Mouse (Mus musculus) retina, adult 2 months (tissue): ENCODE data around the gene Rab3gap1.

Source experiments
- DNase-seq: peaks from one replicate; pipeline ENCODE4 v3.0.0-alpha.2; 2012; ENCODE audit warnings: low read depth, low spot score

The Rab3gap1 gene

GRCm38 (mm10) chr1:127868300-127869261 is at the start of gene Rab3gap1:
TSS of gene Rab3gap1 (plus strand) at chr1:127868773.
- peak; percentile 78 for DNase-seq

DNA sequence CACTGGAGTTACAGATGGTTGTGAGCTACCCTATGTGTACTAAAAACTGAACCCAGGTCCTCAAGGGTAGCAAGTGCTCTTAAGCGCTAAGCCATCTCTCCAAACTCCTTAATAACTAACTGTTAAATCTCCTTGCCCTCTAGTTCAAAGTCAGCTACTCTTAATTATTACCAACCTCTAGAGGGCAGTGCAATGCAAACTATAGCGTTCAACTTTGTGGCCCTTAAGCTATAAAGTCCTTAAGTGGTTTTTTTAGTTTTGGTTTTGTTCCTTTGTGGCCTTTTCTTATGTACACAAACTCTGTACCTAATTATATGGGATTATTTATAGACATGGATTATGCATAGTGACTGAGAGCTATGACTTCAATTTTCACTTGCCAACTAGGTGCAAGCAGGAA is 41.2 kb upstream of the Rab3gap1 start:
- DNase-seq, result peak; percentile 43

DNA sequence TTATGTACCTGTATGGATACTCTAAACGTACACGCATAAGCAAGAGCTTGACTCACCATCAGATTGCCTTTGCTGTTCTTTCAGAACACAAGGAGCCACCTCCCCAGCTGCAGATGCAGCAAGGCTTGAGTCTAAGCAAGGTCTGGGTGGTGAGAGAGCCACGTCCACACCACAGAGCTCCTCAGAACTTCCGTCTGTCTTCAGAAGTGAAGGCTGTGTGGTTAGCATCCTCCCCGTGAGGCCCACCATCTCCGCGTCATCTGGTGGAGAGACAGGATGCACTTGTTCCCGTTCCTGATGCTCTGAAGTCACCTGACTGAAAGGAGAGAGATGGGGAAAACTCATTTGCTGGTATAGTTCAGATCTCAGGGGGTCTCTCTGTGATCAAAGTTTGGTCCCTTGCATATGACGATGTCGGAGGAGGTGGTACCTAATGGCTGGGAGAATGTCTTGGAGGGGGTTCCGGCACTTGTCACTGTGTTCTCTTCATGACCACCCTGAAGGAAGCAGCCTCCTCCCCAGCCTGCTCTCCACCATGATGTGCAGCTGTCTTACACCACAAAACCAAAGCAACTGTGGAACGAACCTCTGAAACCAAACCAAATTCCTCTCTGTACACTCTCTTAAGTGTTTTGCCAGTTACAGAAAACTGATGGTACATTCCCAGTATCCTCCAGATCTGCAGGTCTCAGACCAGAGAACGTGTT is 38.2 kb upstream of the Rab3gap1 start:
- no peak for DNase-seq

DNA sequence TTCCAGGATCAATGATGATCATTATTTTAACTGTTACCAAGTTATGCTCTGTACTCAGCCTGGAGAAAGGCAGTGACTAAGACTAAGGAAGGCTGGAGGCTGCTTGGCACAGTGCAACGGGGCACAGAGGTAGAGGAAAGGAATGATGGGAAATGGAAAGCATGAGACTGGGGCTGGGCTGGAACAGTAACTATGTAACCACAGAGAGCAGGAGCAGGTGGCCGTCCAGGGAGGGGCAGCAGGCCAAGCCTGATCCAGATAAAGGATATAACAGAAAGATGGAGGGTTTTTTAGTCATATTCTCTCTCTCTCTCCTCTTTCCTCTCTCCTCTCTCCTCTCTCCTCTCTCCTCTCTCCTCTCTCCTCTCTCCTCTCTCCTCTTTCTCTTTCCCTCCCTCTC is 34.9 kb upstream of the Rab3gap1 start:
- no peak for DNase-seq

- no peak for DNase-seq
These were observed 34.4 kb upstream of the Rab3gap1 start for GRCm38 (mm10) chr1:127834202-127834601.

GRCm38 (mm10) chr1:127836619-127837018 is 32.0 kb upstream of the Rab3gap1 start:
- DNase-seq, result no peak

DNA sequence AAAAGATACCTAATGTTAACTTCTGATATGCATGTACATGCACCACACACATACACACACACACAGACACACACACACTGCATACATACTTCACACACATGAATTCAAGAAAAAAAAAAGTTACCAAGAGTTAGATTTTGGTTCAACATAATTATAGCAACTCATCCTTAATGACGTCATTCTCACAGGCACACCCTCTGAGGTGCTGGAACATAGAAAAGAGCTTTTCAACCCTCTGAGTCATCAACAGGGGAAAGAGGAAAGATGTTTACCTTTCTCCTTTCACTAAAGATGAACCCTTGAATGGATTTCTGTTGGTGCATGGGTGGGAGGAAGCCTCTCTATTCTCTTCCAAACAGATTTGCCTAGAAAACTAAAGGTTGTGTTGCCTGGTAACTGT is 30.0 kb upstream of the Rab3gap1 start:
- DNase-seq, result no peak

DNA sequence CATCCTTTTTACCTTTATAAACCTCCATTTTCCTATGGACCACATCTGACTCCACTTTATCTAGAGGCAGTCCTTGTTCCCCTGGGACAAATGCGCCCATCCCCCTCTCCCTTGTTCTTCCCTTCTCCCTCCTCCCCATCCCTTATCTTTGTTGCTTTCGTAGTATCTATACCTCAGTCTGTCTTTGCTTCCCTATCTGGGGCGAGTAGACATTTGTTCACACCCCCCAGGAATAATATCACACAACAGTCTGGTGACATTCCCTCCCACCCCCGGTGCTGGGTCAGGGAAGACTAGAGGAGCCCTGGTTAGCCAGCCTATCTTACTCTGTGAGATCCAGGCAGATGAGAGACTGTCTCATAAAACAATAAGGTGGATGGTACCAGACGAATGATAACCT is 23.1 kb upstream of the Rab3gap1 start:
- no peak for DNase-seq

DNA sequence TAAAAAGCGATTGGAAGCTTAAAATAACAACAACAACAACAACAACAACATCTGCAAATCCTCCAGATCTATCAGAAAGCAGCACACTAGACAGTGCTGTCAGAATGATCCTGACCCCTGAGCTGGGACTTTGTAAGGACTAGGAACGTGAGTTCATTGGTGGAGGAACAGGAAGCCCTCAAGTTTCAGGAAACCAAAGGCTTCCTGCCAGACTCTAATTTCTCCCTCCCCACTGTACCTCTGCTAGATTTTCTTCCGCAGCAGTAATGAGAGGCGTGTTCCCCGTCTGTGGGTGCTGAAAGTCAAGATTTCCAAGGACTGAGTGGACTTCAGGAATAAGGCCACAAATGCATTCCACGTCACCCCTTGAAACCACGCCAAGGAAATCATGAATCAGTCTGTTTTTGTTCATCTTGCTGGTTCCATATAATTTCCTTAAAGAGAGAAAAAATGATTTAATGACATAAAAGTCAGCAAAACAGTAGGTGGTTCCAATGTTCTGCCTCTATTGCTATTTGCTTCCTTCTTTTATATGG is 18.4 kb upstream of the Rab3gap1 start:
- no peak for DNase-seq

- DNase-seq, result no peak
These were observed 13.9 kb upstream of the Rab3gap1 start, which contains the start of gene Map3k19 for GRCm38 (mm10) chr1:127854486-127855222. TSS of gene Map3k19 (minus strand) at chr1:127855031.

- DNase-seq, result no peak
These were observed 9.5 kb upstream of the Rab3gap1 start for GRCm38 (mm10) chr1:127858945-127859648.

- DNase-seq, result no peak
These were observed 8.7 kb upstream of the Rab3gap1 start for GRCm38 (mm10) chr1:127859799-127860400.

GRCm38 (mm10) chr1:127860492-127860891 is 8.1 kb upstream of the Rab3gap1 start:
- DNase-seq, result no peak

GRCm38 (mm10) chr1:127861900-127862299 is 6.7 kb upstream of the Rab3gap1 start:
- no peak for DNase-seq

GRCm38 (mm10) chr1:127863806-127864205 is 4.8 kb upstream of the Rab3gap1 start:
- no peak for DNase-seq

DNA sequence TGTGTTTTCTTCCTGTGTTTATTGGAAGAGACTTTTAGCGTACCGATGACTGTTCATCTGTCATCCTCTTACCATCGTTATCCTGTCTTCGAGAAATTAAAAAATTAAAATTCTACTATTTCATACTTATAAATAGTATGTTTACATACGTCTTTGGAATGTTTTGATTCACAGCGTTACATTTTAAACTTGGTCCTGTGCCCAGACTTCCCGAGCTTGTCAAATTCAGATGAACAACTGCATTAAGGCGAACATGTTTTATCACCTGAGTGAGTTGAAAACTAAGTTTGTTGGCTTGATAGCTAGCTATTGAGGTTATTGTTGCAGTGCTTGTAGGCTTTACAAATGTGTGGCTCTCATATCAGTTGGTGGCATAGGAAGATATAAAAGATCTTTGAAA is 703 bp downstream of the Rab3gap1 start:
- no peak for DNase-seq

DNA sequence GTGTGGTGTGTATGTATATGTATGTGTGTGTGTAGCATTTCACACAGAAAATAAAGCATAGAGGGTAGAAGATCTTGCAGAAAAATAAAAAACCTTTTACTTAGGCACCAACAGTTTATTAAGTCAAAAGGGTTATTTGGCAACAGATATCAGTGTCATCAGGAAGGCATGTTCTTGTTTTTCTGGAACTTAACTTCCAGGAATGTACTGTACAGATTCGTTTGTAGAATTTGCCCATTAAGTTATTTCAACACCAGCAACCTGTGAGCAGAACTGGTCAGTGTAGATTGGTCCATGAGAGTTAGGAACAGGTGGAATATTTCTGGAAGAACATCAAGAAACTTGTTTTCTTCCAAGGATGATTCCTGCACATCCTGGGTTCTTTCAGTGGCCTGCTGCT is 30.8 kb downstream of the Rab3gap1 start:
- no peak for DNase-seq

- DNase-seq, result no peak
These were observed 36.3 kb downstream of the Rab3gap1 start for GRCm38 (mm10) chr1:127904774-127905385.

DNA sequence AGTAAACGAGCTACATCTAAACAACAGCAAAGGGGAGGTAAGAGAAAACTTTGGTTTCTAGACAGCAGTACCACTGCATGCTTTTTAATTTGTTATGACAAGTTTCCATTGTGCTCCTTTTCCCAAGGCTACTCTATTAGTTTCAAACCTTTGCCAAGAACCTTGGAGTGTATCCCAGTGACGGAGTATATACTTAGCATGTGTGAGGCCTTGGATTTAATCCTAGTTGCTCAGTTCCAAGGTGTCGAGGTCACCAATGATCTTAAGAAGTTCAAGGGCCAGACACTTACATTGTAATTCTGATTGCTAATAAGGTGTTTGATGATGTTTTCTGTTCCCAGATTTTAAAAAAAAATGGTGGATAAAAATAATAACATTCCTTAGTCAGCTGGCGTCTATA is 44.5 kb downstream of the Rab3gap1 start:
- no peak for DNase-seq

DNA sequence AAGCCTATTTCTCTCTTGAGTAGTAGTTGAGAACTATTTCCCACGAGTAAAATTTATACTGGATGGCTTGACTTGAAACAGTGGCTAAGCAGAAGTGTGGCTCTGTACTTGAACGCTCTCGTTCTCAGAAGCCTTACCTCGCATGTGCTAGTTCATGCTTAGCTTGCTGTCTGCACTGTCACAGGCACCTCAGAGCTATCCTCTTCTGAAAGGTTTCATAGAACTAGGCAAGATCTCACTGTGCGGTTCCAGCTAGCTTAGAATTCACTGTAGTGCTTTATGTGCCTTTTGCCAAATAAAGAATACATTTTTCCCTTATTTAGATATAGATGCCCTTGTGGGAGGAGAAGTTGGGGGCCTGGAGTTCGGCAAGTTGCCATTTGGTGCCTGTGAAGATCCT is 46.7 kb downstream of the Rab3gap1 start:
- DNase-seq, result no peak
